Mouse (Mus musculus): ENCODE measurements around the gene Ccr3.

DNA sequence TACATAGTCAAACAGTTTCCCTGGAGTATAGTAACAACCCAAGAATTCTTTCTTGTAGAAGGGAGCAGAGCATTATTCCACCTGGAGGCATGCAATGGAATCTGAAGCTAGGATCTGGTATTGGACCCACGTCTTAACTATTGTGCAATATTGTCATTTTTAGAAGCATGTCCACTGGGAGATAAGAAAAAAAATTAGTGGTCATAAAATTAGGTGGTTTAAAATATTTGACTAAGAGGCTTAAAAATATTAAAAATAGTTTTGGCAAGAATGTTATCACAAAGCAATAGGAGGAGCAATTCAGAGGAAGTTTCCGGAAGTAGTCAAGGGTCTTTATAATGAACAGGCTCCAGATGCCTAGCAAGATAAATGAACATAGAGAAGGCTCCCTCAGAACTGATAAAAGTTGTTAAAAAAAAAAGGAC is 16.4 kb downstream of the Ccr3 start:
- TF ChIP-seq CTCF (IDR thresholded peaks at IDR 0.05; ENCODE audit: low read depth): no peak
- peak; percentile 60; the same call in 1 of the 2 replicates for TF ChIP-seq EP300 (IDR thresholded peaks at IDR 0.05; ENCODE audit: low read depth)

Measured in liver, embryonic 14.5 days (tissue).